ENCODE assay signal across 13 mouse cellular contexts in the genomic region with DNA sequence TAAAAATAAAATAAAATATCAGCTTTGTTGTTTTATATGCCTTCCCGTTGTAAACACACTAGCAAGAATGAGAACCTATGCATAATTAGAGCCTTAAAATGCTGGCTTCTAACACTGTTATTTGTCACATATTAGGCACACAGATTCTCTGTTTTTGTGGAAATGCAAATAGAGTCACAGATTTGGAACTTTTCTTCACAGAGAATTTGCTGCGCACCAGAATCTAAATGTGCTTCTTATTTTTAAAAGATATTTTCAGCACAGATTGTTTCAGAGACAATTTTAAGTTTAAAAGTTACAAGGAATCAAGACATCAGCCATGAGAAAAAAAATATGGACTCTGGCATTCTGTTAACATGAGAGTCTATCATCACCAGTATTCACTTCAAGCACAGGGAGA.
"Had no signal": no experiment of that assay in that cellular context is flagged by ENCODE, and none has a peak within 500 bp of the region (broad histone marks: within the 10 kb centered on the region; RNA-seq: fewer than 3 reads in every experiment).

No protein-coding gene starts in this region.

- DNase-seq: kidney, postnatal 25 days; layer of hippocampus, adult 9-11 months; liver, embryonic 13.5 days; lung, adult 2 months; lung, postnatal 14 days; lung, postnatal 4 days; midbrain, embryonic 14.5 days; thymus, adult 2 months; thymus, postnatal 14 days; thymus, postnatal 4 days had no signal

- H3K9ac ChIP-seq: liver, embryonic 13.5 days had no signal

- H3K4me1 ChIP-seq: liver, embryonic 13.5 days had no signal

- H3K9me3 ChIP-seq: liver, embryonic 13.5 days had no signal

- H3K4me2 ChIP-seq: liver, embryonic 13.5 days; midbrain, embryonic 11.5 days had no signal

- H3K36me3 ChIP-seq: liver, embryonic 13.5 days had no signal

- H3K27me3 ChIP-seq: liver, embryonic 13.5 days had no signal

- H3K27ac ChIP-seq: kidney, postnatal 0 days; layer of hippocampus, adult 2 months; liver, embryonic 13.5 days had no signal

- H3K4me3 ChIP-seq: layer of hippocampus, adult 2 months; liver, embryonic 13.5 days had no signal
